Mouse (Mus musculus) heart, postnatal 0 days (tissue): ENCODE measurements at regions not wholly inside any gene's neighbourhood (a gene's known extent, or its start where the extent isn't known, plus 50 kb on each side); places are given as distances from the start of the nearest gene placed in this dataset.

ENCODE experiments used
- ATAC-seq: fragments of 200-750 bp; cut with Nextera tagmentation; 2 replicates; pipeline ENCODE4 v1.8.0; 2017; ENCODE audit warnings: low read depth, moderate number of reproducible peaks, moderate library complexity; ENCODE audit not compliant: insufficient read depth
- DNase-seq: peaks from one replicate; pipeline ENCODE4 v3.0.0-alpha.2; 2016; ENCODE audit warnings: low spot score
- H3K27ac ChIP-seq: fragments of 300-500 bp; sonication (generic); 2 replicates; pipeline ENCODE4 v1.5.1; 2014; ENCODE audit warnings: low read depth, mild to moderate bottlenecking
- H3K27me3 ChIP-seq: fragments of 300-500 bp; sonication (generic); 2 replicates; pipeline ENCODE4 v1.6.1; 2014; ENCODE audit warnings: low read length, mixed read lengths; ENCODE audit not compliant: control insufficient read depth, insufficient read depth
- H3K36me3 ChIP-seq: fragments of 300-500 bp; sonication (generic); replicated peaks from 2 replicates; pipeline ENCODE4 v1.6.1; 2014; ENCODE audit warnings: low read length, mixed read lengths; ENCODE audit not compliant: control insufficient read depth, insufficient read depth
- H3K4me1 ChIP-seq: fragments of 300-500 bp; sonication (generic); 2 replicates; pipeline ENCODE4 v1.6.1; 2014; ENCODE audit warnings: antibody characterized with exemption; ENCODE audit not compliant: control insufficient read depth, insufficient read depth
- H3K4me2 ChIP-seq: fragments of 300-500 bp; sonication (generic); 2 replicates; pipeline ENCODE4 v1.6.1; 2014; ENCODE audit warnings: low read depth, mild to moderate bottlenecking, low read length, moderate library complexity
- H3K4me3 ChIP-seq: fragments of 300-500 bp; sonication (generic); 2 replicates; pipeline ENCODE4 v1.5.1; 2014; ENCODE audit warnings: low read depth, low read length
- H3K9ac ChIP-seq: fragments of 300-500 bp; sonication (generic); replicated peaks from 2 replicates; pipeline ENCODE4 v1.6.1; 2014; ENCODE audit warnings: low read depth, low read length, mixed read lengths
- H3K9me3 ChIP-seq: fragments of 300-500 bp; sonication (generic); replicated peaks from 2 replicates; pipeline ENCODE4 v1.6.1; 2016; ENCODE audit warnings: low read length; ENCODE audit not compliant: control insufficient read depth
- CTCF ChIP-seq: IDR thresholded peaks from 2 replicates; pipeline ENCODE4 v1.5.1; 2016; ENCODE audit warnings: antibody characterized with exemption, control low read depth, low read depth
- EP300 ChIP-seq: IDR thresholded peaks from 2 replicates; pipeline ENCODE4 v1.6.1; 2016; ENCODE audit warnings: antibody characterized with exemption, low read depth
- WGBS: fragments of 180-500 bp; shearing (Covaris S2); extraction: QIAGEN DNeasy Blood & Tissue Kit; methylation state at CpG from one replicate; pipeline ENCODE4 v1.1.7; 2014; 5-methylcytosine and 5-hydroxymethylcytosine counted together

DNA sequence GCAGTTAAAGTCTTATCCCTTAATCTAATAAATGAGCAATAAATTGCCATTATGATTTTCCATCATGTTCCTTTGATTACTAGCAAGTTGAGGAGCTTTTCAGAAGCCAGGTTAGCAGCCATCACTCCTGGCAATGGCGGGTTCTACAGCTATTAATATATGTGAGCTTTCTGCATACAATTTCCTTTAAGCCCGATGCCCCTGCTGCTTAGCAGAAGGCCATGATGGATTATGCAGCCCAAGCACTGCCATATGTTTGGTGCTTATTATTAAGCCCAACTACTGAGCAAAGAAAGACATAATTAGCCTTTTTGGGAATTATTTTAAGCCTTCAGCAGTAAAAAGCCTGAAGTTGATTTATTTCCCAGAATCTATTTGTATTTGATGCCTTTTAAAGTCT is 82.3 kb upstream of the Tyw5 start:
- no peak for ATAC-seq
- no peak for DNase-seq
- H3K4me2 ChIP-seq, result no peak overlapping the region
- no peak overlapping the region for H3K4me3 ChIP-seq
- H3K36me3 ChIP-seq, result no peaks in the 10 kb centered on the region
- no peak overlapping the region for H3K27ac ChIP-seq
- no peaks in the 10 kb centered on the region for H3K4me1 ChIP-seq
- TF ChIP-seq EP300, result no peak
- TF ChIP-seq CTCF, result no peak
- no peak overlapping the region for H3K9ac ChIP-seq
- no peaks in the 10 kb centered on the region for H3K9me3 ChIP-seq
- WGBS, result 80% methylated on average over 2 of the region's 2 CpGs
- no peaks in the 10 kb centered on the region for H3K27me3 ChIP-seq

DNA sequence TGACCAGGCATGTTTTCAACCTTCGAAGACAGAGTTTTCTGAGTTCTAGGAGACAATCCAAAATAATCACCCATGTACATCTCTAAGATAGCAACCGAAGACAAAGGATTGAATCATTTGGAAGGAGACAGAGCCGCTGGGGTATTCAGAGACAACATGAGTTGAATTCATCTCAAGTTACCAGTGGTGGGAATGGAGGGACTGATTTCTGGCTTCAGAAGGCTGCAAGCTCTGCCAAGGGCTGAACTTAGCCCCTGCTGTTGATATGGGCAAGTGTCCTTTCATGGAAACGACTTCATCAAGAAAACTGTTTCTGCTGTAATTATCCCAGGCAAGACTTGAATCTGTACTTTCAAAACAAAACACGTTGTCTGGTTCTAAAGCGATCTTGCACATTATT is 82.7 kb upstream of the Tyw5 start:
- Histone ChIP-seq H3K4me2 (no peak overlapping the region), H3K36me3 (no peaks in the 10 kb centered on the region), H3K27me3 (no peaks in the 10 kb centered on the region), H3K4me1 (no peaks in the 10 kb centered on the region), H3K4me3 (no peak overlapping the region), H3K27ac (no peak overlapping the region), H3K9ac (no peak overlapping the region), H3K9me3 (no peaks in the 10 kb centered on the region)
- TF ChIP-seq EP300 (no peak), CTCF (no peak)
- 70% methylated on average over 6 of the region's 6 CpGs for WGBS
- ATAC-seq (no peak), DNase-seq (no peak)

DNA sequence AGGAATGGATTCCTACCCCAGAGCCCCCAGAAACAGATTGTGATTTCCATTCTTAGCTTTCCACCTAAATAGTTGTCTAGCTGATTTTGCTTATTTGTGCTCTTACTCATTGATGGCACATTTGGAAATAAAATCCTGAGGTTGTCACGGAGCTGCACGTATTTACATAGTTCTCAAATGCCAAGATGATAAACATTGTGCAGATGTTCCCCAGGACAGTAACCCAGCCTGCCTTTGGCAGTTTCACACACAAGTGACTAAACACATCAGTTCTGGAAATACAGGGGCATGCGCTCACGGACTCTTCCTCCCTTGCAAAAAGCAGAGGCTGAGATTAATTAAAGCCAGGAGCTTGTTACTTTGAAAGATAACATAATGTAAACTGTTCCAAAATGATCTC is 83.1 kb upstream of the Tyw5 start:
- Histone ChIP-seq H3K4me1 (no peaks in the 10 kb centered on the region), H3K27me3 (no peaks in the 10 kb centered on the region), H3K9me3 (no peaks in the 10 kb centered on the region), H3K27ac (no peak overlapping the region), H3K4me2 (no peak overlapping the region), H3K4me3 (no peak overlapping the region), H3K36me3 (no peaks in the 10 kb centered on the region), H3K9ac (no peak overlapping the region)
- ATAC-seq (no peak), DNase-seq (no peak)
- 73% methylated on average over 4 of the region's 4 CpGs for WGBS
- TF ChIP-seq EP300 (no peak), CTCF (no peak)

DNA sequence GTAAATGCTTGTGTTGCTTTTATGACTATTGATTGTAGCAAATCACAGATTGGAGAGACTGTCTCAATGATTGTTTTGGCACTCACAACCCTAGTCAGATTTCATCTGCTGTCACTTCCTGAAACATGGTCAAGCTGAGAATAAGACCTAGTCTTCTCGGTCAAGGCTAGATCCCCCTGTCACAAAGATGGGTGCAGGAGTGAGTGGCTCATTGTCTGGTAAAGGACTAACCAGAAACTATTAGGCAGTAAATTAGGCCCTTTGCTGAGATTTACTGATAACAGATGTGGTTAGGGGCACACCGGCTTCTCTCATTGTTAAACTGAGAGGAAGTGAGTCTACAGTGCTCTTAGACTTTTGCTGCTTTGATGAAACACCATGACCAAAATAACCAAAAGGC is 85.8 kb upstream of the Tyw5 start:
- Histone ChIP-seq H3K9ac (no peak overlapping the region), H3K4me3 (no peak overlapping the region), H3K9me3 (no peaks in the 10 kb centered on the region), H3K4me2 (no peak overlapping the region), H3K27me3 (no peaks in the 10 kb centered on the region), H3K36me3 (no peaks in the 10 kb centered on the region), H3K4me1 (no peaks in the 10 kb centered on the region), H3K27ac (no peak overlapping the region)
- 59% methylated on average over 2 of the region's 2 CpGs for WGBS
- TF ChIP-seq CTCF, result no peak
- TF ChIP-seq EP300, result no peak
- no peak for DNase-seq
- ATAC-seq, result no peak

DNA sequence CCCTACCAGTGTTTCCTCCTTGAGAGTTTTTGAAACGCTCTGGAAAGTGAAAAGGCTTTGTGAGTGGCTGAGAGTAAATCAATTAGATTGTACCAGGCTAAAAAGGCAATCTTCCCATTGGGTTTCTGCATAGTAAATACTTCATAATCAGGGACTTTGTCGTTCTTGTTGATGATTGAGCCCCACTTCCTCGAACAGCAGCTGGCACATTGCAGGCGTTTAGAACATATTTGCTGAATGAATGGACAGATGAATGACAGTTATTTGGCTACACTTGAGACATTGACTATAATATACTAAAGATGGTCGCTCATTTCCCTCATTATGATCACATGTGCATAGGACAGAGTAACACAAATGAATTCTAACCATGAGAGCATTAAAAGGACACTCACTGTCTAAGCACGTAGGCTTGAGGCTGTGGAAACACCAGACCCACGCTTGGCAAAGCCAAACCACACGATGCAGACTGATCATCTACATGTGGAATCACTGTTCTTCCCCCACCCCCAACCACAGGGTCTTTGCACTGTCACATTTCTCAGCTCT is 90.7 kb upstream of the Tyw5 start:
- H3K4me3 ChIP-seq, result no peak overlapping the region
- H3K9ac ChIP-seq, result no peak overlapping the region
- WGBS, result 57% methylated on average over 8 of the region's 8 CpGs
- DNase-seq, result no peak
- H3K9me3 ChIP-seq, result no peaks in the 10 kb centered on the region
- H3K27ac ChIP-seq, result no peak overlapping the region
- no peak for ATAC-seq
- H3K27me3 ChIP-seq, result no peaks in the 10 kb centered on the region
- TF ChIP-seq EP300, result no peak
- no peak for TF ChIP-seq CTCF
- no peaks in the 10 kb centered on the region for H3K4me1 ChIP-seq
- H3K36me3 ChIP-seq, result no peaks in the 10 kb centered on the region
- H3K4me2 ChIP-seq, result no peak overlapping the region

DNA sequence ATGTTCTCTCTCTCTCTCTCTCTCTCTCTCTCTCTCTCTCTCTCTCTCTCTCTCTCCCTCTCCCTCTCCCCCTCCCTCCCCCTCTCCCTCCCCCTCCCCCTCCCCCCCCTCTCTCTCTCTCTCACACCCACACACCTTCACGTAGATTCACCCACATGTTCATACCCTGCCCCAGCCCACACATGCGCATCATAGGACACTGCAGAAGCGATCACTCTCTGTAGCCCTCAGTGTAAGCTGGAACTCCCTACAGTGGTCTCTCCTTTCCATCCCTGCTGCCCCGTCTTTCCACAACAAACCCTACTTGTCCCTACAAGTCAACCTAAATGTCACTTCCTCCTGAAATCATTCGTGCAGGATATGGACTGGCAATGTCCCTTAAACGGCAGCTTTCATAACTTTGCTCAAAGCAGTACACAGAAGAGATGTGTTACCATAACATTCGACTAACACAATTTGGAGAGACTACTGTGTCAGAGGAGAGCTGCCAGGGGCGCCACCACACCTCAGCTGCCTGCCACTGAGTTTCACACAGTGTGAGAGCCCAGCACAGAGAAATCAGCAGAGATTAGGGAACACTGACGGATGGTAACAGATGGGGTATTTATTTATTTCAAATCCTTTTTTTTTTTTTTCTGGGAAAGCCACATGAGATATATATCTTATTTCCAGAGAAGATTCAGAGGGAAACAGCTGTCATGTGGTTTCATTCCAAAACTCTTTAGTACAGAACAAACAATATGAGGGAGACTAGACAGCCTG is 103.6 kb upstream of the Tyw5 start:
- 58% methylated on average over 9 of the region's 9 CpGs for WGBS
- no peak for DNase-seq
- no peaks in the 10 kb centered on the region for H3K9me3 ChIP-seq

More for the DNA sequence above, 103.6 kb upstream of the Tyw5 start:
- no peak for ATAC-seq
- no peak overlapping the region for H3K9ac ChIP-seq
- no peak overlapping the region for H3K27ac ChIP-seq
- H3K4me2 ChIP-seq, result no peak overlapping the region
- H3K36me3 ChIP-seq, result no peaks in the 10 kb centered on the region
- H3K27me3 ChIP-seq, result no peaks in the 10 kb centered on the region
- TF ChIP-seq CTCF (no peak), EP300 (no peak)
- H3K4me3 ChIP-seq, result no peak overlapping the region
- no peaks in the 10 kb centered on the region for H3K4me1 ChIP-seq
